Mouse (Mus musculus) thymus, adult 2 months (tissue): Measurements from ENCODE around the gene Pde6g. TPM values are rescaled to one million over a fixed set of nuclear protein-coding genes. Genes with fewer than 3 reads are reported as not detected.

ENCODE experiments used
- DNase-seq: peaks from one replicate; pipeline ENCODE4 v3.0.0; 2021
- H3K27ac ChIP-seq: fragments of 200-500 bp; 2 replicates; pipeline ENCODE4 v1.5.1; 2012; ENCODE audit warnings: low read length, control low read depth; ENCODE audit not compliant: control insufficient read depth, insufficient read depth
- H3K27me3 ChIP-seq: fragments of 200-500 bp; 2 replicates; pipeline ENCODE4 v1.6.1; 2012; ENCODE audit warnings: mild to moderate bottlenecking, low read length, moderate library complexity, mixed read lengths; ENCODE audit not compliant: control insufficient read depth, insufficient read depth
- H3K36me3 ChIP-seq: fragments of 200-500 bp; 2 replicates; pipeline ENCODE4 v1.6.1; 2012; ENCODE audit warnings: mild to moderate bottlenecking, low read length, moderate library complexity; ENCODE audit not compliant: control insufficient read depth, insufficient read depth
- H3K4me1 ChIP-seq: fragments of 200-500 bp; replicated peaks from 2 replicates; pipeline ENCODE4 v1.6.1; 2012; ENCODE audit warnings: low read length; ENCODE audit not compliant: control insufficient read depth, insufficient read depth
- H3K4me3 ChIP-seq: fragments of 200-500 bp; 2 replicates; pipeline ENCODE4 v1.5.1; 2012; ENCODE audit warnings: mild to moderate bottlenecking, low read length, control low read depth, moderate library complexity; ENCODE audit not compliant: control insufficient read depth, insufficient read depth
- CTCF ChIP-seq: fragments of 200-500 bp; IDR thresholded peaks from 2 replicates; pipeline ENCODE4 v1.5.1; 2012; ENCODE audit warnings: mild to moderate bottlenecking, control low read depth, low read length, moderate library complexity, borderline replicate concordance; ENCODE audit not compliant: control insufficient read depth, poor library complexity, insufficient read depth; ENCODE audit errors: extremely low read depth
- POLR2A ChIP-seq: fragments of 200-500 bp; IDR thresholded peaks from 2 replicates; pipeline ENCODE4 v1.6.1; 2012; ENCODE audit warnings: mild to moderate bottlenecking, low read length, control low read depth, moderate library complexity; ENCODE audit not compliant: control insufficient read depth, poor library complexity, insufficient read depth; ENCODE audit errors: extremely low read depth
- WGBS: fragments of 180-500 bp; shearing (Covaris S2); methylation state at CpG from one replicate; pipeline ENCODE4 v1.1.7; 2018; 5-methylcytosine and 5-hydroxymethylcytosine counted together
- polyA plus RNA-seq: library from polyadenylated mRNA; depleted of rRNA; stranded (reverse); fragments of >200 nt; gene quantifications from 2 replicates; pipeline ENCODE4 v1.2.3, GENCODE M21; 2012

Gene Pde6g
- polyA plus RNA-seq, 1 experiment: 0.55 TPM

DNA sequence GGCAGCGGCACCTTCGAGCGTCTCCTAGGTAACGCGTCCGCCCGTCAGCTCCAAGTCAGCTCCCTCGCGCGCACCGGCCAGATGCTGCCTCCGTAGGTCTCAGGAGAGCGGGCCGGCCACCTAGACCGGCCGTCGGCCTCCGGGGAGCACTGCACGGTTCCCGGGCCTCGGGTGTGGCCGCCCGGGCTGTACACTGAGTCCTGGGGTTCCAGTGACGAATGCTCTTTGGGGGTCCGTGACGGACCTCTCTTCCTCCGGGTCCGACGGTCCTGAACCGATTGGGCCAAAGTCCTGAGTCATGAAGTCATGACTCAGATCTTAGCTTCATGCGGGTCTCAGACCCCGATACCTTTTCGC, 14.4 kb upstream of the Pde6g start:
- peaks cover 9% of the 10 kb centered on the region for H3K4me1 ChIP-seq
- peak overlapping the region; percentile 70 for H3K4me3 ChIP-seq
- TF ChIP-seq CTCF (no peak), POLR2A (no peak)
- DNase-seq: no peak
- H3K36me3 ChIP-seq: peaks cover 14% of the 10 kb centered on the region
- under 1% methylated on average over 33 of the region's 33 CpGs for WGBS
- no peaks in the 10 kb centered on the region for H3K27me3 ChIP-seq
- no peak overlapping the region for H3K27ac ChIP-seq

DNA sequence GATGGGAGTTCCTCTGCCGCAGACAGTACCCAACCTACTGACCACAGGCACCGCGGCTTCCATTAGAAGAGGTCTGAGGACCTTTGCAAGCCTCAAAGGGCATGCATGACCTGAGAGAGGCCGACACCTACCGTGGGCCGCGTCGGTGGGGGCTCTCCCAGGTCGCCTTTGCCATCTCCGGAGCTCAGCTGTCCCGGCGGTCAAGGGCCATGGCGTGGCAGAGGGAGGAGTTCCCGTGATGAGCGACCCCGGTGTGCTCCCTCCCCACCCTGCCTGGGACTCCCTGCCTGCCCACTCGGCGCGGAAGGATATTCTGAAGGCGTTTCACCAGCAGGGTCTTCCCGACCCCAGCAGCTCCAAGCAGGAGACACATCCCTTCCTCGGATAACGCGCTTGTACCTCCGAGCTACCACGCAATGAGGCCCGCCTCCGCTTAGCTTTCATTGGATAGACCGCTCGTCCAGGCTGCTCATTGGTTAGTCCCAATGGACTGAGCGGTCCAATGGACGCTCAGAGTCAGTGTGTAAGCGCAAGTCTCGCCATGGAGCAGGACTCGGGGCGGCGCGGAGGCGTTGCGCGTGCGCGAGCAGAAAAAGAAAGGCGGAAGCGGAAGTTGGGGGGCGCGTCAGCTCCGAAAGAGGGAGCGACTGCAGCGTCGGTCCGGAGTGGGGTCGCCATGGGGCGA, 13.9 kb upstream of the Pde6g start, which contains the start of gene Arl16:
Gene Arl16 (minus strand): TSS at position 557 of the 685 bp plus-strand sequence.
- TF ChIP-seq CTCF (peak; percentile 48; the same call in 1 of the 2 replicates), POLR2A (peak; percentile 92)
- 0% methylated on average over 54 of the region's 54 CpGs for WGBS
- H3K4me3 ChIP-seq: peak within 1 kb of the TSS; percentile 75
- peaks cover 9% of the 10 kb centered on the region for H3K4me1 ChIP-seq
- H3K27ac ChIP-seq: no peak within 1 kb of the TSS
- H3K36me3 ChIP-seq: peaks cover 9% of the 10 kb centered on the region
- DNase-seq: peak; percentile 96
- H3K27me3 ChIP-seq: no peaks in the 10 kb centered on the region

DNA sequence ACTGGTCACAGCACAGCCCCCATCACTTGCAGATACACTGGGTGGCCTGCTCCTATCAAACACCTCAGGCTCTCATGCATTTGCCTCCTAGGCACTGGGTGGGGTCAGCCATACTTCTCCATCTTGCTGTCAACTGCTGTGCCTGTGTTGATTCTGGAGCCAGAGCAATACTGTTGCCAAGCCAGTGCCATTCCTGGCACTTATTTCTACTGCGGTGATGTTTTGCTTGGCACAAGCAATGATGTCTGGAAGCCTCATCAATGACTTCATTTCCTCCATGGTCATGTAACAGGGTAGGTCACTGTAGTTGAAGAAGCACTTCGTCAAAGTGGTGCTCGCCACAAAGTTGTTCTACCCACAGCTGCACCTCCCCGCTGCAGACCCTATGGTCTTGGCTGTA, 12.2 kb upstream of the Pde6g start:
- 94% methylated on average over 4 of the region's 4 CpGs for WGBS
- no peaks in the 10 kb centered on the region for H3K27me3 ChIP-seq
- TF ChIP-seq CTCF: no peak
- TF ChIP-seq POLR2A: no peak
- H3K27ac ChIP-seq: no peak overlapping the region
- H3K4me3 ChIP-seq: no peak overlapping the region
- no peak for DNase-seq
- no peaks in the 10 kb centered on the region; the same call in 1 of the 2 replicates for H3K36me3 ChIP-seq
- peaks cover 9% of the 10 kb centered on the region for H3K4me1 ChIP-seq

- no peaks in the 10 kb centered on the region for H3K36me3 ChIP-seq
- H3K4me3 ChIP-seq: no peak overlapping the region
- H3K27ac ChIP-seq: no peak overlapping the region
- 82% methylated on average over 5 of the region's 5 CpGs for WGBS
- DNase-seq: no peak
- TF ChIP-seq CTCF (no peak), POLR2A (no peak)
- H3K4me1 ChIP-seq: peaks cover 9% of the 10 kb centered on the region
- no peaks in the 10 kb centered on the region for H3K27me3 ChIP-seq
Measured at GRCm38 (mm10) chr11:120464365-120464764, 11.1 kb upstream of the Pde6g start.

DNA sequence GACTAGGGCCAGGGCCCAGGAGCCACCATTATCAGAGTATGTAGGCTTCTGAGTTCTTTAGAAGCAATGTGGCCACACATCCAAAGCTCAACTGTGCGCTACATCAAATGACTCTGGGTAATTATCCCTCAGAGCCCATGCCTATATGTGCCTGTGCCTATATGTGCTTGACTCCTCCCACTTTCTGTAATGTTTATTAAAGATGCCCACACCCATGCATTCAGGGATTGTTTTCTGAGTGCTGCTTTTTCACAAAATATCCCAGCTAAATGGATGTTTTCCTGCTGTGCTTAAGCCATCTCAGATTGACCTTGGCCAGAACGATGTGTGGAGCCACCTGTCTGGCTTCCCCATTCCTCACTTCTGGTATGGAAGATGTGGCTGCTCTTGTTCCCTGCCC, 10.2 kb upstream of the Pde6g start:
- WGBS: 93% methylated on average over 2 of the region's 2 CpGs
- Histone ChIP-seq H3K4me1 (peaks cover 17% of the 10 kb centered on the region), H3K27me3 (no peaks in the 10 kb centered on the region), H3K36me3 (no peaks in the 10 kb centered on the region), H3K4me3 (no peak overlapping the region), H3K27ac (no peak overlapping the region)
- no peak for TF ChIP-seq CTCF
- no peak for TF ChIP-seq POLR2A
- no peak for DNase-seq

- Histone ChIP-seq H3K36me3 (no peaks in the 10 kb centered on the region), H3K4me3 (peak overlapping the region; percentile 74), H3K27me3 (no peaks in the 10 kb centered on the region), H3K4me1 (peaks cover 18% of the 10 kb centered on the region), H3K27ac (no peak overlapping the region)
- no peak for DNase-seq
- 69% methylated on average over 6 of the region's 6 CpGs for WGBS
- TF ChIP-seq CTCF (no peak), POLR2A (no peak)
Measured at GRCm38 (mm10) chr11:120458847-120459597, 5.7 kb upstream of the Pde6g start.
